Mouse (Mus musculus): ENCODE results near the gene Apex1. TPM values are rescaled to one million over a fixed set of nuclear protein-coding genes. Genes with fewer than 3 reads are reported as not detected.
"Not testable (repeated sequence)": the region's sequence is repeated elsewhere in the genome, so short reads cannot be mapped to it uniquely, and the experiment has no call there.

The Apex1 gene
- polyA plus RNA-seq, 1 experiment from 2014 or later, result 217 TPM

DNA sequence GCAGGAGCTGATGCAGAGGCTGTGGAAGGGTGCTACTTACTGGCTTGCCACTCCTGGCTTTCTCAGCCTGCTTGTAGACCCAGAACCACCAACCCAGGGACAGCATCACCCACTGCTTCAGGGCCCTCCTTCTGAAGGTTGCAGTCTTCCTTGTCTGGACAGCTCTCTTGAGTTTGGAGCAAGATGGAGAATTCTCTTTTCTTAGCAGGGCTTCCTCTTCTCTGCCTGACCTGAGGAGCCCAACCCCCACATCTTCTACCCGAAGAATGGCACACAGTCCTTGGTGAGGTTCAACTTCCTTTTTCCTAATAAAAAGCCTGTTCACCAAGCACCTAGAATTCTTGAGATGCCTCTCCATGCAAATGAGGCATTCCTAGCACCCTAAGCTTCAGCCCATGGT is 46.1 kb downstream of the Apex1 start:
- H3K27me3 ChIP-seq (ENCODE audit: control insufficient read depth, insufficient read depth, low read length), result no peaks in the 10 kb centered on the region
- no peak overlapping the region for H3K9ac ChIP-seq (replicated peaks; ENCODE audit: low read depth, low read length)
- H3K27ac ChIP-seq (ENCODE audit: low read length), result no peak overlapping the region
- no peak for ATAC-seq (ENCODE audit: insufficient number of reproducible peaks, insufficient read depth, low FRiP score, low read depth)
- no peak overlapping the region for H3K4me3 ChIP-seq (ENCODE audit: low read depth, low read length)
- WGBS, result 83% methylated on average over 1 of the region's 1 CpGs
- no peaks in the 10 kb centered on the region for H3K36me3 ChIP-seq (ENCODE audit: control insufficient read depth, insufficient read depth, low read length)
- no peak overlapping the region for H3K4me2 ChIP-seq (replicated peaks; ENCODE audit: low read depth, low read length)
- no peaks in the 10 kb centered on the region for H3K9me3 ChIP-seq (ENCODE audit: control insufficient read depth, low read depth, low read length)
- H3K4me1 ChIP-seq (ENCODE audit: control insufficient read depth, insufficient read depth, low read length), result no peaks in the 10 kb centered on the region

DNA sequence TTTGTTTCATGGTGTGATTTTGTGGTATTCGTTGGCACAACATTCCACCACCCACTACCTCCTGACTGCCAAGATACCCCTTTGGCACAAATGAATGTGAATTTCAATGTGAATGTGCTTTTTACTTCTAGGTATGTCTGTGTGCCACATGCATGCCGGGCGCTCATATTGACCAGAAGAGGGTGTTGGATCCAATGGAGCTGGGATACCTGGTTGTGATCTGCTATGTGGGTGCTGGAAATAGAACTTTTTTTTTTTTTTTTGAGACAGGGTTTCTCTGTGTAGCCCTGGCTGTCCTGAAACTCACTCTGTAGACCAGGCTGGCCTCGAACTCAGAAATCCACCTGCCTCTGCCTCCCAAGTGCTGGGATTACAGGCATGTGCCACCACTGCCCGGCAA is 48.3 kb downstream of the Apex1 start:
- H3K4me3 ChIP-seq (ENCODE audit: low read depth, low read length); H3K36me3 ChIP-seq (ENCODE audit: control insufficient read depth, insufficient read depth, low read length); H3K27me3 ChIP-seq (ENCODE audit: control insufficient read depth, insufficient read depth, low read length); H3K9ac ChIP-seq (replicated peaks; ENCODE audit: low read depth, low read length); H3K27ac ChIP-seq (ENCODE audit: low read length); H3K4me1 ChIP-seq (ENCODE audit: control insufficient read depth, insufficient read depth, low read length); H3K9me3 ChIP-seq (ENCODE audit: control insufficient read depth, low read depth, low read length); ATAC-seq (ENCODE audit: insufficient number of reproducible peaks, insufficient read depth, low FRiP score, low read depth); H3K4me2 ChIP-seq (replicated peaks; ENCODE audit: low read depth, low read length): not testable (repeated sequence)
- 95% methylated on average over 5 of the region's 5 CpGs for WGBS

DNA sequence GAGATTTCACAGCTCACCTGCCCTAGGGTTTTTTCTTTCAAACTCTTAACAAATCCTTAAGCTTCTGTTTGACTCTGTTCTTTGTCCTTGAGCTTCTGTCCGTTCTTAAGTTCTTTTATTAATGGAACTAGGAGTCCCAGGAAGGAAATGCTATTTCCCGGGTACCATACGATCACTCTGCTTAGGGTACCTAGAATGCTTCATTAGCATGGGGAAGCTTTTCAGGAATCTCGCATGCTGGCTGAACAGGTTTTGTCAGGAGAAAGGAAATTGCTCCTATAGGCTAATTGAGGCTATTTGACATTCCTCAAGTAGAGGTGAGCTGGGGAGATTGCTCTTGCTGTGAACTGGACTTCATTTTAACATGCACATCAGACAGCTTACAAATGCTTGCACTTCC is 48.9 kb downstream of the Apex1 start:
- no peak for ATAC-seq (ENCODE audit: insufficient number of reproducible peaks, insufficient read depth, low FRiP score, low read depth)
- WGBS, result 26% methylated on average over 4 of the region's 4 CpGs
- no peaks in the 10 kb centered on the region for H3K27me3 ChIP-seq (ENCODE audit: control insufficient read depth, insufficient read depth, low read length)
- H3K4me3 ChIP-seq (ENCODE audit: low read depth, low read length), result no peak overlapping the region
- no peak overlapping the region for H3K9ac ChIP-seq (replicated peaks; ENCODE audit: low read depth, low read length)
- no peaks in the 10 kb centered on the region for H3K9me3 ChIP-seq (ENCODE audit: control insufficient read depth, low read depth, low read length)
- no peak overlapping the region for H3K4me2 ChIP-seq (replicated peaks; ENCODE audit: low read depth, low read length)
- H3K36me3 ChIP-seq (ENCODE audit: control insufficient read depth, insufficient read depth, low read length), result no peaks in the 10 kb centered on the region
- H3K27ac ChIP-seq (ENCODE audit: low read length), result no peak overlapping the region
- H3K4me1 ChIP-seq (ENCODE audit: control insufficient read depth, insufficient read depth, low read length), result no peaks in the 10 kb centered on the region

DNA sequence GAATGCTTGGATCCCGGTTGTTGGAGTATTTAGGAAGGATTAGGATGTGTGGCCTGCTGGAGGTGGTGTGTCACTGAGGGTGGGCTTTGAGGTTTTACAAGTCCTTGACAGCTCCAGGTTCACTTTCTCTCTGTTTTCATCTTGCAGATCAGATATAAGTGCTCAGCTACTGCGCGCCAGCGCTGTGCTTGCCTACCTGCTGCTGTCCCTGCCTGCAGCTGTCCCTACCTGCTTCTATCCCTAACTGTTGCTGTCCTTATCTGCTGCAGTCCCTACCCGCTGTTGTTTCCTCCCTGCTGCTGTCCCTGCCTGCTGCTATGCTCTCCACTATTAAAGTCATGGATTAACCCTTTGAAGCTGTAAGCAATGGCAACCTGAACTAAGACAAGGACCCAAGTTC is 50.2 kb downstream of the Apex1 start:
- ATAC-seq (ENCODE audit: insufficient number of reproducible peaks, insufficient read depth, low FRiP score, low read depth), result no peak
- WGBS, result 44% methylated on average over 5 of the region's 5 CpGs
- no peak overlapping the region for H3K27ac ChIP-seq (ENCODE audit: low read length)

DNA sequence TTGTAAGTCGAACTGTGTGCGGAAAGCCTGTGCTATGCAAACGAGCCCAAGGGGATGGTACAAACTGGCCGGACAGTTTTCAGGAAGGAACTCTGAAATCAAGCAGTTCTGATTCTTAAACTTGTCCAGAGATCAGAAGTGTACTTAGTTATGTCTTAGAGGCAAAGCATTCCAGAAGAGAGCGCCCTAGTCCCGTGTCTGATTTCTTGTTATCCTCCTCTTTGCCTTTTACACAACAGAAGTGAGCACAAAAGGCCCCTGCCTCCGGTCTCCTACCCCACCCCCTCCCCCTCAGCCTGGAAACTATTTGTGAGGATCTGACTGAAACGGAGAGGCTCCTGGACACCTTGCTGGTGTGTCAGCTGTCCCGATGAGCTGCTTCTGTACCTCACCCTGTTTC is 51.9 kb downstream of the Apex1 start:
- H3K9me3 ChIP-seq (ENCODE audit: control insufficient read depth, low read depth, low read length), result no peaks in the 10 kb centered on the region
- H3K9ac ChIP-seq (replicated peaks; ENCODE audit: low read depth, low read length), result no peak overlapping the region
- no peak overlapping the region for H3K4me2 ChIP-seq (replicated peaks; ENCODE audit: low read depth, low read length)
- no peak overlapping the region for H3K27ac ChIP-seq (ENCODE audit: low read length)
- 30% methylated on average over 9 of the region's 9 CpGs for WGBS
- no peaks in the 10 kb centered on the region for H3K27me3 ChIP-seq (ENCODE audit: control insufficient read depth, insufficient read depth, low read length)
- no peaks in the 10 kb centered on the region for H3K4me1 ChIP-seq (ENCODE audit: control insufficient read depth, insufficient read depth, low read length)
- H3K36me3 ChIP-seq (ENCODE audit: control insufficient read depth, insufficient read depth, low read length), result no peaks in the 10 kb centered on the region
- no peak for ATAC-seq (ENCODE audit: insufficient number of reproducible peaks, insufficient read depth, low FRiP score, low read depth)
- no peak overlapping the region for H3K4me3 ChIP-seq (ENCODE audit: low read depth, low read length)

More for the DNA sequence above, 50.2 kb downstream of the Apex1 start:
- no peaks in the 10 kb centered on the region for H3K27me3 ChIP-seq (ENCODE audit: control insufficient read depth, insufficient read depth, low read length)
- H3K4me3 ChIP-seq (ENCODE audit: low read depth, low read length), result no peak overlapping the region
- no peaks in the 10 kb centered on the region for H3K4me1 ChIP-seq (ENCODE audit: control insufficient read depth, insufficient read depth, low read length)
- no peak overlapping the region for H3K9ac ChIP-seq (replicated peaks; ENCODE audit: low read depth, low read length)
- no peaks in the 10 kb centered on the region for H3K9me3 ChIP-seq (ENCODE audit: control insufficient read depth, low read depth, low read length)
- H3K36me3 ChIP-seq (ENCODE audit: control insufficient read depth, insufficient read depth, low read length), result no peaks in the 10 kb centered on the region
- no peak overlapping the region for H3K4me2 ChIP-seq (replicated peaks; ENCODE audit: low read depth, low read length)

Other genes with a start within 250 kb of the Apex1 start
- not detected in 2 replicates for gene Olfr747, start 231.8 kb upstream of the Apex1 start, polyA plus RNA-seq (2014; fragmentation: Nextera tagmentation; extraction: Ambion mirVana)
- not detected in 2 replicates for gene Olfr748, start 217.6 kb upstream of the Apex1 start, polyA plus RNA-seq (2014; fragmentation: Nextera tagmentation; extraction: Ambion mirVana)
- not detected in 2 replicates for gene Olfr749, start 179.9 kb upstream of the Apex1 start, polyA plus RNA-seq (2014; fragmentation: Nextera tagmentation; extraction: Ambion mirVana)
- 77.3 and 79.6 TPM in 2 replicates for gene Ttc5, start 139.4 kb upstream of the Apex1 start, polyA plus RNA-seq (2014; fragmentation: Nextera tagmentation; extraction: Ambion mirVana)
- gene Ccnb1ip1, start 117.2 kb upstream of the Apex1 start, polyA plus RNA-seq (2014; fragmentation: Nextera tagmentation; extraction: Ambion mirVana), result not detected in 2 replicates
- gene Parp2, start 117.1 kb upstream of the Apex1 start, polyA plus RNA-seq (2014; fragmentation: Nextera tagmentation; extraction: Ambion mirVana), result 71.8 and 76.2 TPM in 2 replicates
- 8.6 and 8.7 TPM in 2 replicates for gene Tep1, start 54.4 kb upstream of the Apex1 start, polyA plus RNA-seq (2014; fragmentation: Nextera tagmentation; extraction: Ambion mirVana)
- gene Klhl33, start 27.5 kb upstream of the Apex1 start, polyA plus RNA-seq (2014; fragmentation: Nextera tagmentation; extraction: Ambion mirVana), result 0.14 and 0.35 TPM in 2 replicates
- 149 and 169 TPM in 2 replicates for gene Osgep, start 75 bp upstream of the Apex1 start, polyA plus RNA-seq (2014; fragmentation: Nextera tagmentation; extraction: Ambion mirVana)
- gene Pip4p1, start 5.9 kb downstream of the Apex1 start, polyA plus RNA-seq (2014; fragmentation: Nextera tagmentation; extraction: Ambion mirVana), result 41.0 and 50.2 TPM in 2 replicates
- gene Pnp, start 6.1 kb downstream of the Apex1 start, polyA plus RNA-seq (2014; fragmentation: Nextera tagmentation; extraction: Ambion mirVana), result 59.5 and 65.1 TPM in 2 replicates
- gene Gm49342, start 19.5 kb downstream of the Apex1 start, polyA plus RNA-seq (2014; fragmentation: Nextera tagmentation; extraction: Ambion mirVana), result not detected in 2 replicates
- gene Pnp2, start 31.0 kb downstream of the Apex1 start, polyA plus RNA-seq (2014; fragmentation: Nextera tagmentation; extraction: Ambion mirVana), result 0.31 TPM in 1 of 2 replicates, not detected in the other
- gene Rnase10, start 82.8 kb downstream of the Apex1 start, polyA plus RNA-seq (2014; fragmentation: Nextera tagmentation; extraction: Ambion mirVana), result 0.22 TPM in 1 of 2 replicates, not detected in the other
- not detected in 2 replicates for gene Rnase9, start 116.9 kb downstream of the Apex1 start, polyA plus RNA-seq (2014; fragmentation: Nextera tagmentation; extraction: Ambion mirVana)
- gene Rnase11, start 125.2 kb downstream of the Apex1 start, polyA plus RNA-seq (2014; fragmentation: Nextera tagmentation; extraction: Ambion mirVana), result not detected in 2 replicates
- 0.80 TPM in 1 of 2 replicates, not detected in the other for gene Rnase12, start 132.7 kb downstream of the Apex1 start, polyA plus RNA-seq (2014; fragmentation: Nextera tagmentation; extraction: Ambion mirVana)
- not detected in 2 replicates for gene Olfr750, start 149.5 kb downstream of the Apex1 start, polyA plus RNA-seq (2014; fragmentation: Nextera tagmentation; extraction: Ambion mirVana)
- 60.3 and 72.3 TPM in 2 replicates for gene Rnase4, start 166.1 kb downstream of the Apex1 start, polyA plus RNA-seq (2014; fragmentation: Nextera tagmentation; extraction: Ambion mirVana)
- gene Ang, start 166.2 kb downstream of the Apex1 start, polyA plus RNA-seq (2014; fragmentation: Nextera tagmentation; extraction: Ambion mirVana), result 11.6 and 16.5 TPM in 2 replicates
- not detected in 2 replicates for gene Eddm3b, start 189.5 kb downstream of the Apex1 start, polyA plus RNA-seq (2014; fragmentation: Nextera tagmentation; extraction: Ambion mirVana)
- gene Rnase6, start 198.9 kb downstream of the Apex1 start, polyA plus RNA-seq (2014; fragmentation: Nextera tagmentation; extraction: Ambion mirVana), result 0.32 and 1.4 TPM in 2 replicates
- 0.87 and 1.5 TPM in 2 replicates for gene Rnase1, start 221.8 kb downstream of the Apex1 start, polyA plus RNA-seq (2014; fragmentation: Nextera tagmentation; extraction: Ambion mirVana)
- gene Rnase2b, start 237.3 kb downstream of the Apex1 start, polyA plus RNA-seq (2014; fragmentation: Nextera tagmentation; extraction: Ambion mirVana), result not detected in 2 replicates